Mouse (Mus musculus) urinary bladder, postnatal 14 days (tissue): Measurements from ENCODE around the gene Spem1.

Source experiments
- DNase-seq: peaks from one replicate; pipeline ENCODE4 v3.0.0; 2021; ENCODE audit warnings: low spot score

Gene Spem1

GRCm38 (mm10) chr11:69800392-69801197, 21.4 kb downstream of the Spem1 start:
- peak; percentile 64 for DNase-seq

GRCm38 (mm10) chr11:69800138-69800391, 21.9 kb downstream of the Spem1 start:
- no peak for DNase-seq

- no peak for DNase-seq
Measured at GRCm38 (mm10) chr11:69799394-69800137, 22.4 kb downstream of the Spem1 start.

GRCm38 (mm10) chr11:69797924-69798323, 24.1 kb downstream of the Spem1 start:
- DNase-seq: no peak

GRCm38 (mm10) chr11:69795983-69796435, 26.0 kb downstream of the Spem1 start:
- DNase-seq: no peak

- peak; percentile 96 for DNase-seq
Measured at GRCm38 (mm10) chr11:69795168-69795982, 26.6 kb downstream of the Spem1 start, which contains the start of gene Chrnb1. Gene Chrnb1 (minus strand): TSS chr11:69795943.

- no peak for DNase-seq
Measured at GRCm38 (mm10) chr11:69793429-69793828, 28.6 kb downstream of the Spem1 start.

GRCm38 (mm10) chr11:69791420-69791819, 30.6 kb downstream of the Spem1 start:
- DNase-seq: no peak

GRCm38 (mm10) chr11:69789431-69789830, 32.5 kb downstream of the Spem1 start:
- DNase-seq: no peak

GRCm38 (mm10) chr11:69787306-69787705, 34.7 kb downstream of the Spem1 start:
- no peak for DNase-seq

- DNase-seq: no peak
Measured at GRCm38 (mm10) chr11:69784793-69785272, 37.1 kb downstream of the Spem1 start.

- no peak for DNase-seq
Measured at GRCm38 (mm10) chr11:69781828-69782227, 40.2 kb downstream of the Spem1 start.

- no peak for DNase-seq
Measured at GRCm38 (mm10) chr11:69778985-69779384, 43.0 kb downstream of the Spem1 start.

GRCm38 (mm10) chr11:69778258-69778982, 43.6 kb downstream of the Spem1 start:
- no peak for DNase-seq

GRCm38 (mm10) chr11:69777504-69778257, 44.3 kb downstream of the Spem1 start:
- DNase-seq: no peak

GRCm38 (mm10) chr11:69776488-69776887, 45.5 kb downstream of the Spem1 start:
- no peak for DNase-seq

- DNase-seq: no peak
Measured at GRCm38 (mm10) chr11:69775716-69776115, 46.3 kb downstream of the Spem1 start.

GRCm38 (mm10) chr11:69774961-69775360, 47.0 kb downstream of the Spem1 start:
- no peak for DNase-seq
